Mouse (Mus musculus) limb, embryonic 15.5 days (tissue): ENCODE results near the gene Popdc2. TPM values are rescaled to one million over a fixed set of nuclear protein-coding genes. Genes with fewer than 3 reads are reported as not detected.
A peak's percentile ranks its signal among the peaks of the same experiment; 100 is the strongest.

Source experiments
- ATAC-seq: fragments of 200-750 bp; cut with Nextera tagmentation; 2 replicates; pipeline ENCODE4 v1.8.0; 2017; ENCODE audit warnings: low read depth, moderate TSS enrichment; ENCODE audit not compliant: insufficient number of reproducible peaks, low FRiP score, low TSS enrichment
- H3K27ac ChIP-seq: fragments of 300-500 bp; sonication (generic); 2 replicates; pipeline ENCODE4 v1.5.1; 2015; ENCODE audit warnings: moderate library complexity, mild to moderate bottlenecking, inconsistent platforms
- H3K27me3 ChIP-seq: fragments of 300-500 bp; sonication (generic); 2 replicates; pipeline ENCODE4 v1.6.1; 2015; ENCODE audit warnings: inconsistent platforms
- H3K36me3 ChIP-seq: fragments of 300-500 bp; sonication (generic); 2 replicates; pipeline ENCODE4 v1.6.1; 2015; ENCODE audit warnings: inconsistent platforms
- H3K4me1 ChIP-seq: fragments of 300-500 bp; sonication (generic); 2 replicates; pipeline ENCODE4 v1.6.1; 2015; ENCODE audit warnings: inconsistent platforms
- H3K4me2 ChIP-seq: fragments of 300-500 bp; sonication (generic); 2 replicates; pipeline ENCODE4 v1.6.1; 2015; ENCODE audit warnings: mild to moderate bottlenecking, inconsistent platforms
- H3K4me3 ChIP-seq: fragments of 300-500 bp; sonication (generic); 2 replicates; pipeline ENCODE4 v1.5.1; 2015; ENCODE audit warnings: mild to moderate bottlenecking, inconsistent platforms
- H3K9ac ChIP-seq: fragments of 300-500 bp; sonication (generic); 2 replicates; pipeline ENCODE4 v1.6.1; 2015; ENCODE audit warnings: inconsistent platforms
- H3K9me3 ChIP-seq: fragments of 300-500 bp; sonication (generic); 2 replicates; pipeline ENCODE4 v1.6.1; 2016; ENCODE audit warnings: inconsistent platforms
- WGBS: fragments of 180-500 bp; shearing (Covaris S2); methylation state at CpG from one replicate; pipeline ENCODE4 v1.1.7; 2015; 5-methylcytosine and 5-hydroxymethylcytosine counted together
- polyA plus RNA-seq: library from polyadenylated mRNA; unstranded; fragments of >200 nt; fragmentation: Nextera tagmentation; extraction: Ambion mirVana; gene quantifications from 2 replicates; pipeline ENCODE4 v1.2.1, GENCODE M21; 2015

Popdc2 gene
- polyA plus RNA-seq, 1 experiment from 2014 or later: 3.2 TPM

- H3K27ac ChIP-seq: peak within 1 kb of the TSS; percentile 93
Observed at GRCm38 (mm10) chr16:38346529-38347325, 15.3 kb upstream of the Popdc2 start, which contains the start of the genes Cox17 and Gm21987. Cox17 (plus strand) TSS chr16:38346991. Gm21987 (plus strand) TSS chr16:38347040.

GRCm38 (mm10) chr16:38347588-38347987 lies 14.4 kb upstream of the Popdc2 start:
- WGBS: 62% methylated on average over 6 of the region's 6 CpGs
- Histone ChIP-seq H3K4me3 (peak overlapping the region; percentile 86), H3K27ac (no peak overlapping the region), H3K27me3 (no peaks in the 10 kb centered on the region), H3K9me3 (no peaks in the 10 kb centered on the region), H3K4me2 (peak overlapping the region; percentile 51), H3K36me3 (peaks cover 28% of the 10 kb centered on the region), H3K9ac (no peak overlapping the region), H3K4me1 (peaks cover 4% of the 10 kb centered on the region)
- ATAC-seq: no peak

More at GRCm38 (mm10) chr16:38346529-38347325, 15.3 kb upstream of the Popdc2 start, which contains the start of the genes Cox17 and Gm21987:
- ATAC-seq: peak; percentile 89; the same call in 1 of the 2 replicates
- Histone ChIP-seq H3K4me1 (peaks cover 8% of the 10 kb centered on the region), H3K9me3 (no peaks in the 10 kb centered on the region), H3K9ac (peak within 1 kb of the TSS; percentile 65), H3K4me2 (peak within 1 kb of the TSS; percentile 51), H3K27me3 (no peaks in the 10 kb centered on the region), H3K4me3 (peak within 1 kb of the TSS; percentile 86), H3K36me3 (peaks cover 21% of the 10 kb centered on the region)
- 3% methylated on average over 35 of the region's 35 CpGs for WGBS

GRCm38 (mm10) chr16:38348217-38348761 lies 13.7 kb upstream of the Popdc2 start:
- no peak overlapping the region for H3K27ac ChIP-seq
- no peak overlapping the region for H3K4me2 ChIP-seq
- no peak overlapping the region for H3K9ac ChIP-seq
- H3K36me3 ChIP-seq: peaks cover 30% of the 10 kb centered on the region
- H3K4me3 ChIP-seq: no peak overlapping the region
- no peaks in the 10 kb centered on the region for H3K9me3 ChIP-seq
- peaks cover 4% of the 10 kb centered on the region for H3K4me1 ChIP-seq
- no peaks in the 10 kb centered on the region for H3K27me3 ChIP-seq
- ATAC-seq: no peak
- 85% methylated on average over 9 of the region's 9 CpGs for WGBS

- ATAC-seq: no peak
- Histone ChIP-seq H3K4me3 (no peak overlapping the region), H3K27me3 (no peaks in the 10 kb centered on the region), H3K27ac (no peak overlapping the region), H3K36me3 (peaks cover 30% of the 10 kb centered on the region), H3K4me1 (peaks cover 4% of the 10 kb centered on the region), H3K9me3 (no peaks in the 10 kb centered on the region), H3K9ac (no peak overlapping the region), H3K4me2 (no peak overlapping the region)
- WGBS: 88% methylated on average over 2 of the region's 2 CpGs
Observed at GRCm38 (mm10) chr16:38349881-38350280, 12.1 kb upstream of the Popdc2 start.

GRCm38 (mm10) chr16:38350361-38350855 lies 11.6 kb upstream of the Popdc2 start:
- peaks cover 4% of the 10 kb centered on the region for H3K4me1 ChIP-seq
- no peak overlapping the region for H3K9ac ChIP-seq
- H3K4me2 ChIP-seq: no peak overlapping the region
- no peak overlapping the region for H3K27ac ChIP-seq
- no peak overlapping the region for H3K4me3 ChIP-seq
- no peaks in the 10 kb centered on the region for H3K27me3 ChIP-seq
- ATAC-seq: no peak
- H3K36me3 ChIP-seq: peaks cover 30% of the 10 kb centered on the region
- WGBS: 74% methylated on average over 7 of the region's 7 CpGs
- no peaks in the 10 kb centered on the region for H3K9me3 ChIP-seq

- H3K36me3 ChIP-seq: peaks cover 32% of the 10 kb centered on the region
- 58% methylated on average over 6 of the region's 6 CpGs for WGBS
- peaks cover 4% of the 10 kb centered on the region for H3K4me1 ChIP-seq
- ATAC-seq: no peak
- no peak overlapping the region for H3K27ac ChIP-seq
- H3K27me3 ChIP-seq: no peaks in the 10 kb centered on the region
- H3K9ac ChIP-seq: no peak overlapping the region
- H3K4me2 ChIP-seq: no peak overlapping the region
- no peaks in the 10 kb centered on the region for H3K9me3 ChIP-seq
- H3K4me3 ChIP-seq: no peak overlapping the region
Observed at GRCm38 (mm10) chr16:38350939-38351338, 11.1 kb upstream of the Popdc2 start.

- peaks cover 32% of the 10 kb centered on the region for H3K36me3 ChIP-seq
- H3K9me3 ChIP-seq: no peaks in the 10 kb centered on the region
- no peak overlapping the region for H3K9ac ChIP-seq
- H3K27me3 ChIP-seq: no peaks in the 10 kb centered on the region
- ATAC-seq: no peak
- 83% methylated on average over 7 of the region's 7 CpGs for WGBS
- H3K4me3 ChIP-seq: no peak overlapping the region
- H3K27ac ChIP-seq: no peak overlapping the region
- H3K4me2 ChIP-seq: no peak overlapping the region
- H3K4me1 ChIP-seq: peaks cover 4% of the 10 kb centered on the region
Observed at GRCm38 (mm10) chr16:38352031-38352430, 10.0 kb upstream of the Popdc2 start.

GRCm38 (mm10) chr16:38352851-38353250 lies 9.2 kb upstream of the Popdc2 start:
- Histone ChIP-seq H3K27me3 (no peaks in the 10 kb centered on the region), H3K4me2 (no peak overlapping the region), H3K27ac (no peak overlapping the region), H3K4me1 (peaks cover under 1% of the 10 kb centered on the region), H3K4me3 (no peak overlapping the region), H3K9ac (no peak overlapping the region), H3K36me3 (peaks cover 32% of the 10 kb centered on the region), H3K9me3 (no peaks in the 10 kb centered on the region)
- no peak for ATAC-seq

- no peak overlapping the region for H3K9ac ChIP-seq
- no peaks in the 10 kb centered on the region for H3K27me3 ChIP-seq
- no peaks in the 10 kb centered on the region for H3K9me3 ChIP-seq
- WGBS: 87% methylated on average over 2 of the region's 2 CpGs
- no peak overlapping the region for H3K27ac ChIP-seq
- H3K4me1 ChIP-seq: no peaks in the 10 kb centered on the region
- H3K4me3 ChIP-seq: no peak overlapping the region
- no peak overlapping the region for H3K4me2 ChIP-seq
- ATAC-seq: no peak
- H3K36me3 ChIP-seq: peaks cover 32% of the 10 kb centered on the region
Observed at GRCm38 (mm10) chr16:38353642-38354041, 8.4 kb upstream of the Popdc2 start.

GRCm38 (mm10) chr16:38354185-38354913 lies 7.7 kb upstream of the Popdc2 start:
- Histone ChIP-seq H3K9me3 (no peaks in the 10 kb centered on the region), H3K9ac (no peak overlapping the region), H3K27ac (no peak overlapping the region), H3K4me1 (no peaks in the 10 kb centered on the region), H3K4me3 (no peak overlapping the region), H3K36me3 (peaks cover 31% of the 10 kb centered on the region), H3K27me3 (no peaks in the 10 kb centered on the region), H3K4me2 (no peak overlapping the region)
- WGBS: 88% methylated on average over 5 of the region's 5 CpGs
- no peak for ATAC-seq

GRCm38 (mm10) chr16:38358256-38358812 lies 3.7 kb upstream of the Popdc2 start:
- Histone ChIP-seq H3K27me3 (no peaks in the 10 kb centered on the region), H3K4me3 (no peak overlapping the region), H3K4me2 (no peak overlapping the region), H3K9ac (no peak overlapping the region), H3K9me3 (no peaks in the 10 kb centered on the region), H3K36me3 (0 out of 2 replicates have a peak, but pooled peaks cover 2% of the 10 kb centered on the region), H3K27ac (no peak overlapping the region), H3K4me1 (peaks cover 12% of the 10 kb centered on the region; the same call in 1 of the 2 replicates)
- 88% methylated on average over 6 of the region's 6 CpGs for whole genome bisulfite sequencing
- ATAC-seq: no peak
